Mouse (Mus musculus): ENCODE results near the gene Gmeb1. TPM values are rescaled to one million over a fixed set of nuclear protein-coding genes. Genes with fewer than 3 reads are reported as not detected.
"Not testable (repeated sequence)": the region's sequence is repeated elsewhere in the genome, so short reads cannot be mapped to it uniquely, and the experiment has no call there.

Gene Gmeb1
- polyA plus RNA-seq, 1 experiment = 23.8 TPM

GRCm38 (mm10) chr4:132241208-132241607, 20.2 kb downstream of the Gmeb1 start:
- H3K27ac ChIP-seq (ENCODE audit: insufficient read depth, low read length) = no peak overlapping the region
- no peaks in the 10 kb centered on the region for H3K4me1 ChIP-seq (ENCODE audit: control insufficient read depth, insufficient read depth, low read length)
- H3K9me3 ChIP-seq (replicated peaks; ENCODE audit: control insufficient read depth, insufficient read depth, low read length, poor library complexity, severe bottlenecking) = no peaks in the 10 kb centered on the region
- no peak overlapping the region for H3K4me3 ChIP-seq (ENCODE audit: low read depth, low read length)
- H3K9ac ChIP-seq (ENCODE audit: low read depth, poor library complexity, severe bottlenecking) = no peak overlapping the region
- peaks cover 14% of the 10 kb centered on the region for H3K36me3 ChIP-seq (ENCODE audit: control insufficient read depth, insufficient read depth, low read length, poor library complexity, severe bottlenecking)
- TF ChIP-seq CTCF (IDR thresholded peaks at IDR 0.05; ENCODE audit: low read depth, low read length) (no peak), EP300 (IDR thresholded peaks at IDR 0.05; ENCODE audit: insufficient read depth, low read depth, low read length) (no peak), POLR2A (IDR thresholded peaks at IDR 0.05; ENCODE audit: insufficient read depth, low read length) (no peak)
- no peaks in the 10 kb centered on the region for H3K27me3 ChIP-seq (ENCODE audit: control insufficient read depth, insufficient read depth, low read length, poor library complexity, severe bottlenecking)

GRCm38 (mm10) chr4:132240367-132240766, 21.0 kb downstream of the Gmeb1 start:
- Histone ChIP-seq H3K9ac (ENCODE audit: low read depth, poor library complexity, severe bottlenecking) (no peak overlapping the region), H3K27ac (ENCODE audit: insufficient read depth, low read length) (no peak overlapping the region), H3K4me1 (ENCODE audit: control insufficient read depth, insufficient read depth, low read length) (no peaks in the 10 kb centered on the region), H3K36me3 (ENCODE audit: control insufficient read depth, insufficient read depth, low read length, poor library complexity, severe bottlenecking) (peaks cover 14% of the 10 kb centered on the region), H3K9me3 (replicated peaks; ENCODE audit: control insufficient read depth, insufficient read depth, low read length, poor library complexity, severe bottlenecking) (no peaks in the 10 kb centered on the region), H3K27me3 (ENCODE audit: control insufficient read depth, insufficient read depth, low read length, poor library complexity, severe bottlenecking) (no peaks in the 10 kb centered on the region), H3K4me3 (ENCODE audit: low read depth, low read length) (no peak overlapping the region)
- TF ChIP-seq CTCF (IDR thresholded peaks at IDR 0.05; ENCODE audit: low read depth, low read length) (no peak), POLR2A (IDR thresholded peaks at IDR 0.05; ENCODE audit: insufficient read depth, low read length) (no peak)

DNA sequence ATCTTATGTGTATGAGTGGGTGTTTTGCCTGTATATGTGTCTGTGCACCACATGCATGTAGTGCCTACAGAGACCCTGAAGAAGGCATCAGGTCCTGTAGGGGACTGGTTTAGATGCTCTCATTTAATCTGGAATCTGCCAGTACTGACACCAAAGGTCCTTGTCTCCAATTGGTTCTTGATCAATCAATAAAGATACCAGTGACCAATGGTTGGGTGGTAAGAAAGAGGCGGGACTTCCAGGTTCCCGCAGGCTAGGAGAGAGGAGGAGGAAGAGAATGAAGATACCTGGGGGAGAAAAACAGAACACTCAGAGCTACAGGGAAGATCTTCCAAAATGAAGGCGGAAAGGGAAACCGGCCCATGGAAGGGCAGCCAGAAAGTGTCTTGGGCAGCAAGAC, 23.0 kb downstream of the Gmeb1 start:
- TF ChIP-seq POLR2A (IDR thresholded peaks at IDR 0.05; ENCODE audit: insufficient read depth, low read length) (no peak), EP300 (IDR thresholded peaks at IDR 0.05; ENCODE audit: insufficient read depth, low read depth, low read length) (no peak)
- H3K36me3 ChIP-seq (ENCODE audit: control insufficient read depth, insufficient read depth, low read length, poor library complexity, severe bottlenecking) = peaks cover 26% of the 10 kb centered on the region
- H3K4me3 ChIP-seq (ENCODE audit: low read depth, low read length) = no peak overlapping the region
- H3K27ac ChIP-seq (ENCODE audit: insufficient read depth, low read length) = no peak overlapping the region
- H3K9ac ChIP-seq (ENCODE audit: low read depth, poor library complexity, severe bottlenecking) = no peak overlapping the region
- H3K9me3 ChIP-seq (replicated peaks; ENCODE audit: control insufficient read depth, insufficient read depth, low read length, poor library complexity, severe bottlenecking) = no peaks in the 10 kb centered on the region
- H3K27me3 ChIP-seq (ENCODE audit: control insufficient read depth, insufficient read depth, low read length, poor library complexity, severe bottlenecking) = no peaks in the 10 kb centered on the region
- H3K4me1 ChIP-seq (ENCODE audit: control insufficient read depth, insufficient read depth, low read length) = no peaks in the 10 kb centered on the region

- Histone ChIP-seq H3K27me3 (ENCODE audit: control insufficient read depth, insufficient read depth, low read length, poor library complexity, severe bottlenecking) (no peaks in the 10 kb centered on the region), H3K4me3 (ENCODE audit: low read depth, low read length) (no peak overlapping the region), H3K9ac (ENCODE audit: low read depth, poor library complexity, severe bottlenecking) (no peak overlapping the region), H3K9me3 (replicated peaks; ENCODE audit: control insufficient read depth, insufficient read depth, low read length, poor library complexity, severe bottlenecking) (no peaks in the 10 kb centered on the region), H3K36me3 (ENCODE audit: control insufficient read depth, insufficient read depth, low read length, poor library complexity, severe bottlenecking) (peaks cover 48% of the 10 kb centered on the region), H3K4me1 (ENCODE audit: control insufficient read depth, insufficient read depth, low read length) (no peaks in the 10 kb centered on the region), H3K27ac (ENCODE audit: insufficient read depth, low read length) (no peak overlapping the region)
- no peak for TF ChIP-seq CTCF (IDR thresholded peaks at IDR 0.05; ENCODE audit: low read depth, low read length)
- TF ChIP-seq POLR2A (IDR thresholded peaks at IDR 0.05; ENCODE audit: insufficient read depth, low read length) = no peak
- TF ChIP-seq EP300 (IDR thresholded peaks at IDR 0.05; ENCODE audit: insufficient read depth, low read depth, low read length) = no peak
Observed at GRCm38 (mm10) chr4:132234710-132235109, 26.7 kb downstream of the Gmeb1 start.

DNA sequence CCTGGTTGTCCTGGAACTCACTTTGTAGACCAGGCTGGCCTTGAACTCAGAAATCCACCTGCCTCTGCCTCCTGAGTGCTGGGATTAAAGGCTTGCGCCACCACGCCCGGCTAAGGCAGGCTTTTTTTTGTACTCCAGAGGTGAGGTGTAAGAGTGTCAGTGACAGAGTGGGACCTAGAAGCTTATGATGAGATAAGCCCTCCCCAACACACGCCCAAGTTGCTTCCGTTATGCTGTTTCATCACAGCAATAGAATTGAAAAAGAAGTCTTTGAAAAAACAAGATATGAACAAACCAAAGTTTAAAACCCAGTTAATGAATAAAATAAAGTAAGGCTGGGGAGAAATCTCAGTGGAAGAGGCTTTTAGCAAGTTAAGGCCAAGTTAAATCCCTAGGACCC, 31.0 kb downstream of the Gmeb1 start:
- H3K4me3 ChIP-seq (ENCODE audit: low read depth, low read length) = no peak overlapping the region
- H3K36me3 ChIP-seq (ENCODE audit: control insufficient read depth, insufficient read depth, low read length, poor library complexity, severe bottlenecking) = peaks cover 71% of the 10 kb centered on the region
- H3K9me3 ChIP-seq (replicated peaks; ENCODE audit: control insufficient read depth, insufficient read depth, low read length, poor library complexity, severe bottlenecking) = no peaks in the 10 kb centered on the region
- no peak overlapping the region for H3K27ac ChIP-seq (ENCODE audit: insufficient read depth, low read length)
- H3K27me3 ChIP-seq (ENCODE audit: control insufficient read depth, insufficient read depth, low read length, poor library complexity, severe bottlenecking) = no peaks in the 10 kb centered on the region
- no peaks in the 10 kb centered on the region for H3K4me1 ChIP-seq (ENCODE audit: control insufficient read depth, insufficient read depth, low read length)
- TF ChIP-seq CTCF (IDR thresholded peaks at IDR 0.05; ENCODE audit: low read depth, low read length) (no peak), EP300 (IDR thresholded peaks at IDR 0.05; ENCODE audit: insufficient read depth, low read depth, low read length) (no peak), POLR2A (IDR thresholded peaks at IDR 0.05; ENCODE audit: insufficient read depth, low read length) (no peak)
- H3K9ac ChIP-seq (ENCODE audit: low read depth, poor library complexity, severe bottlenecking) = no peak overlapping the region

DNA sequence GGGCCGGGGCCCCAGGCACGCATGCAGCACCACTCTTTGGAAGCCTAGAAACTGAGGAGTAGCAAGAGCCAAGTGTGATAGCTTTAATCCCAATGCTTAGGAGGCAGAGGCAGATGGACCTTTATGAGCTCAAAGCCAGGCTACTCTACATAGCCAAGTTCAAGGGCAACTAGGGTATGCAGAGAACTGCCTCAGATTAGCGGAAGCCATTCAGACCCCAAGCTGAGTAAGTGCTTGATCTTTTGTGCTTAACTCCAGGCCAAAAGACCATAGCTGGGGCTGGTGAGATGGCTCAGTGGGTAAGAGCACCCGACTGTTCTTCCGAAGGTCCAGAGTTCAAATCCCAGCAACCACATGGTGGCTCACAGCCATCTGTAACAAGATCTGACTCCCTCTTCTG, 39.4 kb downstream of the Gmeb1 start:
- not testable (repeated sequence) for H3K4me1 ChIP-seq (ENCODE audit: control insufficient read depth, insufficient read depth, low read length); H3K9ac ChIP-seq (ENCODE audit: low read depth, poor library complexity, severe bottlenecking); H3K27ac ChIP-seq (ENCODE audit: insufficient read depth, low read length); H3K27me3 ChIP-seq (ENCODE audit: control insufficient read depth, insufficient read depth, low read length, poor library complexity, severe bottlenecking); H3K9me3 ChIP-seq (replicated peaks; ENCODE audit: control insufficient read depth, insufficient read depth, low read length, poor library complexity, severe bottlenecking); H3K4me3 ChIP-seq (ENCODE audit: low read depth, low read length)
- peaks cover 19% of the 10 kb centered on the region for H3K36me3 ChIP-seq (ENCODE audit: control insufficient read depth, insufficient read depth, low read length, poor library complexity, severe bottlenecking)

DNA sequence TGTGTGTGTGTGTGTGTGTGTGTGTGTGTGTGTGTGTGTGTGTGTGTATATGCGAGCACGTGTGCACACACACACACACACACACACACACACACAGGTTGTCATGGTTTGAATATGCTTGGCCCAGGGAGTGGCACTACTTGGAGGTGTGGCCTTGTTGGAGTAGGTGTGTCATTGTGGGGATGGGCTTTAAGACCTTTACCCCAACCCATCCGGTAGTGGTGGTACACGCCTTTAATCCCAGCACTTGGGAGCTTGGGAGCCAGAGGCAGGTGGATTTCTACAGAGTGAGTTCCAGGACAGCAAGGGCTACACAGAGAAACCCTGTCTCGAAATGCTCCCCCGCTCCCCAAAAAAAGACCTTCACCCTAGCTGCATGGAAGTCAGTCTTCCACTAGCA, 43.0 kb downstream of the Gmeb1 start:
- not testable (repeated sequence) for H3K27me3 ChIP-seq (ENCODE audit: control insufficient read depth, insufficient read depth, low read length, poor library complexity, severe bottlenecking); H3K9ac ChIP-seq (ENCODE audit: low read depth, poor library complexity, severe bottlenecking); H3K4me3 ChIP-seq (ENCODE audit: low read depth, low read length); H3K36me3 ChIP-seq (ENCODE audit: control insufficient read depth, insufficient read depth, low read length, poor library complexity, severe bottlenecking); H3K27ac ChIP-seq (ENCODE audit: insufficient read depth, low read length); H3K4me1 ChIP-seq (ENCODE audit: control insufficient read depth, insufficient read depth, low read length); H3K9me3 ChIP-seq (replicated peaks; ENCODE audit: control insufficient read depth, insufficient read depth, low read length, poor library complexity, severe bottlenecking)

Data from ES-Bruce4 (cell line).